Mouse (Mus musculus) thymus, postnatal 36 days (tissue): ENCODE measurements around the gene Tmem158.
A peak's percentile ranks its signal among the peaks of the same experiment; 100 is the strongest.

Experiments
- DNase-seq, 2 experiments: peaks; one replicate each; pipeline ENCODE4 v3.0.0; 2022; ENCODE audit warnings: mixed read lengths in 2 of 2

The Tmem158 gene

GRCm38 (mm10) chr9:123243988-123244387 is 16.6 kb downstream of the Tmem158 start:
- no peak for DNase-seq

- no peak for DNase-seq
These were observed 19.4 kb downstream of the Tmem158 start for GRCm38 (mm10) chr9:123241191-123241590.

- no peak for DNase-seq
These were observed 19.8 kb downstream of the Tmem158 start for GRCm38 (mm10) chr9:123240751-123241150.

GRCm38 (mm10) chr9:123240271-123240670 is 20.3 kb downstream of the Tmem158 start:
- DNase-seq = no peak

- no peak for DNase-seq
These were observed 20.9 kb downstream of the Tmem158 start for GRCm38 (mm10) chr9:123239651-123240050.

GRCm38 (mm10) chr9:123238256-123239045 is 22.1 kb downstream of the Tmem158 start:
- no peak for DNase-seq

- peak; percentile 6 to 14 for DNase-seq
These were observed 22.8 kb downstream of the Tmem158 start for GRCm38 (mm10) chr9:123237739-123238138.

- DNase-seq = no peak
These were observed 24.9 kb downstream of the Tmem158 start for GRCm38 (mm10) chr9:123235621-123236020.

- no peak for DNase-seq
These were observed 30.7 kb downstream of the Tmem158 start for GRCm38 (mm10) chr9:123229826-123230225.

GRCm38 (mm10) chr9:123228671-123229070 is 31.9 kb downstream of the Tmem158 start:
- no peak for DNase-seq

GRCm38 (mm10) chr9:123227106-123227750 is 33.3 kb downstream of the Tmem158 start:
- no peak for DNase-seq

- no peak for DNase-seq
These were observed 35.6 kb downstream of the Tmem158 start for GRCm38 (mm10) chr9:123224863-123225431.

GRCm38 (mm10) chr9:123219826-123220225 is 40.7 kb downstream of the Tmem158 start:
- DNase-seq = no peak

- DNase-seq = peak; percentile 6 to 16
These were observed 44.7 kb downstream of the Tmem158 start, which contains the start of gene Cdcp1 for GRCm38 (mm10) chr9:123215621-123216440. Gene Cdcp1, minus strand, starts transcription at chr9:123216038.

- no peak for DNase-seq
These were observed 47.2 kb downstream of the Tmem158 start for GRCm38 (mm10) chr9:123213371-123213770.
